Mouse (Mus musculus): ENCODE data around the gene Smg5. TPM values are rescaled to one million over a fixed set of nuclear protein-coding genes. Genes with fewer than 3 reads are reported as not detected.
"Not testable (repeated sequence)": the region's sequence is repeated elsewhere in the genome, so short reads cannot be mapped to it uniquely, and the experiment has no call there.

The Smg5 gene
- total RNA-seq, 2 experiments from 2014 or later, result 34.8 to 85.6 TPM

GRCm38 (mm10) chr3:88382383-88382782 lies 46.3 kb downstream of the Smg5 start:
- not testable (repeated sequence) for ATAC-seq (replicated peaks; ENCODE audit: low FRiP score, poor library complexity, severe bottlenecking)

- ATAC-seq (replicated peaks; ENCODE audit: low FRiP score, poor library complexity, severe bottlenecking), result no peak
Measured at GRCm38 (mm10) chr3:88384364-88384763, 48.3 kb downstream of the Smg5 start, which contains the start of gene Bglap. Bglap (minus strand) TSS chr3:88384464.

GRCm38 (mm10) chr3:88393776-88394375 lies 57.8 kb downstream of the Smg5 start:
- ATAC-seq (replicated peaks; ENCODE audit: low FRiP score, poor library complexity, severe bottlenecking), result no peak

GRCm38 (mm10) chr3:88395288-88395687 lies 59.2 kb downstream of the Smg5 start:
- no peak for ATAC-seq (replicated peaks; ENCODE audit: low FRiP score, poor library complexity, severe bottlenecking)

- ATAC-seq (replicated peaks; ENCODE audit: low FRiP score, poor library complexity, severe bottlenecking), result no peak
Measured at GRCm38 (mm10) chr3:88395742-88396141, 59.7 kb downstream of the Smg5 start.

GRCm38 (mm10) chr3:88398666-88399065 lies 62.6 kb downstream of the Smg5 start:
- no peak for ATAC-seq (replicated peaks; ENCODE audit: low FRiP score, poor library complexity, severe bottlenecking)

- no peak for ATAC-seq (replicated peaks; ENCODE audit: low FRiP score, poor library complexity, severe bottlenecking)
Measured at GRCm38 (mm10) chr3:88403522-88404230, 67.6 kb downstream of the Smg5 start.

GRCm38 (mm10) chr3:88407090-88407489 lies 71.0 kb downstream of the Smg5 start:
- ATAC-seq (replicated peaks; ENCODE audit: low FRiP score, poor library complexity, severe bottlenecking), result peak; percentile 27; the same call in 1 of the 2 replicates

- no peak for ATAC-seq (replicated peaks; ENCODE audit: low FRiP score, poor library complexity, severe bottlenecking)
Measured at GRCm38 (mm10) chr3:88407529-88407928, 71.5 kb downstream of the Smg5 start.

GRCm38 (mm10) chr3:88408953-88409352 lies 72.9 kb downstream of the Smg5 start:
- ATAC-seq (replicated peaks; ENCODE audit: low FRiP score, poor library complexity, severe bottlenecking), result no peak

- peak; percentile 85 for ATAC-seq (replicated peaks; ENCODE audit: low FRiP score, poor library complexity, severe bottlenecking)
Measured at GRCm38 (mm10) chr3:88409741-88410644, 73.9 kb downstream of the Smg5 start, which contains the start of gene Pmf1. Pmf1 (minus strand) TSS chr3:88410331.

- ATAC-seq (replicated peaks; ENCODE audit: low FRiP score, poor library complexity, severe bottlenecking), result no peak
Measured at GRCm38 (mm10) chr3:88410645-88411031, 74.6 kb downstream of the Smg5 start.

GRCm38 (mm10) chr3:88411681-88412080 lies 75.6 kb downstream of the Smg5 start:
- ATAC-seq (replicated peaks; ENCODE audit: low FRiP score, poor library complexity, severe bottlenecking), result peak; percentile 71

Other genes with a start within 250 kb of the Smg5 start
- 36.9 and 37.8 TPM in 2 replicates for gene Mef2d, start 193.9 kb upstream of the Smg5 start, total RNA-seq (2015; ENCODE audit: low replicate concordance)
- gene Mef2d, start 193.9 kb upstream of the Smg5 start, total RNA-seq (2017; ENCODE audit: low replicate concordance), result 15.3 and 16.9 TPM in 2 replicates
- gene Rhbg, start 81.6 kb upstream of the Smg5 start, total RNA-seq (2015; ENCODE audit: low replicate concordance), result not detected in 2 replicates
- not detected in 2 replicates for gene Rhbg, start 81.6 kb upstream of the Smg5 start, total RNA-seq (2017; ENCODE audit: low replicate concordance)
- gene Gm38392, start 49.0 kb upstream of the Smg5 start, total RNA-seq (2015; ENCODE audit: low replicate concordance), result not detected in 2 replicates
- not detected in 2 replicates for gene Gm38392, start 49.0 kb upstream of the Smg5 start, total RNA-seq (2017; ENCODE audit: low replicate concordance)
- not detected in 2 replicates for gene Tsacc, start 39.3 kb upstream of the Smg5 start, total RNA-seq (2015; ENCODE audit: low replicate concordance)
- not detected in 2 replicates for gene Tsacc, start 39.3 kb upstream of the Smg5 start, total RNA-seq (2017; ENCODE audit: low replicate concordance)
- 105 and 118 TPM in 2 replicates for gene Cct3, start 39.1 kb upstream of the Smg5 start, total RNA-seq (2015; ENCODE audit: low replicate concordance)
- gene Cct3, start 39.1 kb upstream of the Smg5 start, total RNA-seq (2017; ENCODE audit: low replicate concordance), result 43.0 and 53.2 TPM in 2 replicates
- gene Glmp, start 11.2 kb upstream of the Smg5 start, total RNA-seq (2015; ENCODE audit: low replicate concordance), result 17.7 and 47.4 TPM in 2 replicates
- 5.0 and 10.4 TPM in 2 replicates for gene Glmp, start 11.2 kb upstream of the Smg5 start, total RNA-seq (2017; ENCODE audit: low replicate concordance)
- gene Tmem79, start 112 bp upstream of the Smg5 start, total RNA-seq (2015; ENCODE audit: low replicate concordance), result not detected in 2 replicates
- 1.2 and 1.8 TPM in 2 replicates for gene Tmem79, start 112 bp upstream of the Smg5 start, total RNA-seq (2017; ENCODE audit: low replicate concordance)
- not detected in 2 replicates for gene Paqr6, start 28.3 kb downstream of the Smg5 start, total RNA-seq (2015; ENCODE audit: low replicate concordance)
- 1.3 TPM in 1 of 2 replicates, not detected in the other for gene Paqr6, start 28.3 kb downstream of the Smg5 start, total RNA-seq (2017; ENCODE audit: low replicate concordance)
- not detected in 2 replicates for gene Bglap3, start 36.5 kb downstream of the Smg5 start, total RNA-seq (2015; ENCODE audit: low replicate concordance)
- not detected in 2 replicates for gene Bglap3, start 36.5 kb downstream of the Smg5 start, total RNA-seq (2017; ENCODE audit: low replicate concordance)
- gene Bglap2, start 42.4 kb downstream of the Smg5 start, total RNA-seq (2015; ENCODE audit: low replicate concordance), result not detected in 2 replicates
- gene Bglap2, start 42.4 kb downstream of the Smg5 start, total RNA-seq (2017; ENCODE audit: low replicate concordance), result 3.9 TPM in 1 of 2 replicates, not detected in the other
- 3.6 TPM in 1 of 2 replicates, not detected in the other for gene Bglap, start 48.2 kb downstream of the Smg5 start, total RNA-seq (2015; ENCODE audit: low replicate concordance)
- not detected in 2 replicates for gene Bglap, start 48.2 kb downstream of the Smg5 start, total RNA-seq (2017; ENCODE audit: low replicate concordance)
- gene Pmf1, start 74.1 kb downstream of the Smg5 start, total RNA-seq (2015; ENCODE audit: low replicate concordance), result 182 and 196 TPM in 2 replicates
- gene Pmf1, start 74.1 kb downstream of the Smg5 start, total RNA-seq (2017; ENCODE audit: low replicate concordance), result 100 and 121 TPM in 2 replicates
- 34.0 and 35.3 TPM in 2 replicates for gene Slc25a44, start 88.9 kb downstream of the Smg5 start, total RNA-seq (2015; ENCODE audit: low replicate concordance)
- gene Slc25a44, start 88.9 kb downstream of the Smg5 start, total RNA-seq (2017; ENCODE audit: low replicate concordance), result 34.8 and 40.5 TPM in 2 replicates
- 11.9 and 14.7 TPM in 2 replicates for gene Sema4a, start 124.9 kb downstream of the Smg5 start, total RNA-seq (2015; ENCODE audit: low replicate concordance)
- gene Sema4a, start 124.9 kb downstream of the Smg5 start, total RNA-seq (2017; ENCODE audit: low replicate concordance), result 4.5 and 15.1 TPM in 2 replicates
- 31.7 and 48.2 TPM in 2 replicates for gene Lmna, start 173.7 kb downstream of the Smg5 start, total RNA-seq (2015; ENCODE audit: low replicate concordance)
- 182 and 260 TPM in 2 replicates for gene Lmna, start 173.7 kb downstream of the Smg5 start, total RNA-seq (2017; ENCODE audit: low replicate concordance)
- gene Mex3a, start 196.1 kb downstream of the Smg5 start, total RNA-seq (2015; ENCODE audit: low replicate concordance), result 0.42 TPM in 1 of 2 replicates, not detected in the other
- gene Mex3a, start 196.1 kb downstream of the Smg5 start, total RNA-seq (2017; ENCODE audit: low replicate concordance), result 0.08 and 0.26 TPM in 2 replicates
- not detected in 2 replicates for gene Rab25, start 212.0 kb downstream of the Smg5 start, total RNA-seq (2015; ENCODE audit: low replicate concordance)
- not detected in 2 replicates for gene Rab25, start 212.0 kb downstream of the Smg5 start, total RNA-seq (2017; ENCODE audit: low replicate concordance)
- gene Lamtor2, start 216.8 kb downstream of the Smg5 start, total RNA-seq (2015; ENCODE audit: low replicate concordance), result 9.0 and 12.6 TPM in 2 replicates
- 7.7 and 23.3 TPM in 2 replicates for gene Lamtor2, start 216.8 kb downstream of the Smg5 start, total RNA-seq (2017; ENCODE audit: low replicate concordance)
- gene Ubqln4, start 217.5 kb downstream of the Smg5 start, total RNA-seq (2015; ENCODE audit: low replicate concordance), result 8.6 and 10.1 TPM in 2 replicates
- gene Ubqln4, start 217.5 kb downstream of the Smg5 start, total RNA-seq (2017; ENCODE audit: low replicate concordance), result 6.3 and 7.6 TPM in 2 replicates
- gene Ssr2, start 239.6 kb downstream of the Smg5 start, total RNA-seq (2015; ENCODE audit: low replicate concordance), result 97.7 and 101 TPM in 2 replicates
- gene Ssr2, start 239.6 kb downstream of the Smg5 start, total RNA-seq (2017; ENCODE audit: low replicate concordance), result 23.9 and 50.2 TPM in 2 replicates

All from erythroid progenitor cell, adult 5-6 weeks (primary cell).